Mouse (Mus musculus) lung, postnatal 4 days (tissue): Measurements from ENCODE around the gene Abraxas2.

Experiments
- DNase-seq, 2 experiments: peaks; one replicate each; pipeline ENCODE4 v3.0.0; 2021

The Abraxas2 gene

DNA sequence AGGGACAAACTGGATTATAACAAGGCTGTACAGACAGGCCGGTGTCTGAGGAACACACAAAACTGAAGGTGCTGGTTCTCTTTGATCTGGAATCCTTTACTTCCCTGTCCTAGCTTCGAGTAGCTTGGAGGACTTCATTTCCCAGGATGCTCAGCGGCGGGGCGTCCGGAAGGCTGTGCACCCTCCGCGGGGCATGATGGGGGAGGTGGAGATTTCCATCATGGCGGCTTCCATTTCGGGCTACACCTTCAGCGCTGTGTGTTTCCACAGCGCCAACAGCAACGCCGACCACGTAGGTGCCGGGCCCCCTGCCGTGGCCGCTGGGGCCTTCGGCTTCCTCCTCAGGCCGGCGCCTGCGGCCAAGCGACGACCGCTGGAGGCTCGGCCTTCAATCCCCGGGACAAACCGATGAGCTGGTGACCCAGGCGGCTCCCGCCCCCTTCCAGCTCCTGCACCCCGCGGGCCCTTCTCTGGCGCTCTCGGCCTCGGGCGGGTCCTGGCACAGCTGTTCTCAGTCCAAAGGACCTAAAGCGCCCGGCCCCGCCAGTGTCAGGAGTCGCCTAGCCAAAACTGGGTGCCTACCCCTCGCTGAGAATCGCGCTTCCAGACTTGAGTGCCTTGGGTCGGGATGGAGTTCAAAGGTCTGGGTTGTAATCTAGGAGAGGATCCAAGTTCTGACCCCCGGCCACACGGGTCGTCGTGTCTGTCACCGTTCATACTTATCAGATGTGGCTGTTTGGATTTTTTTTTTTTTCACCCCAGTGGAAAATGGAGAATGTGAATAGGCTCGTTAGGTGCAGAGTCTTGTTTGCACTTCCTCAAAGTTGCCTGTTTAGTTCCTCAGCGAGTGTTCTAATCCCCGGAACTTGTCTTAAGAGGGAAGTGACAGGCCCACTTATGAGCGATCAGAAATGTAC, at the start of gene Abraxas2:
TSS of gene Abraxas2 (plus strand) at position 184 of the 917 bp plus-strand sequence.
- DNase-seq, result peak; percentile 90 to 93

GRCm38 (mm10) chr7:132809721-132810120, 49.3 kb upstream of the Abraxas2 start:
- peak in 1 of 2 experiments; percentile 4 for DNase-seq

DNA sequence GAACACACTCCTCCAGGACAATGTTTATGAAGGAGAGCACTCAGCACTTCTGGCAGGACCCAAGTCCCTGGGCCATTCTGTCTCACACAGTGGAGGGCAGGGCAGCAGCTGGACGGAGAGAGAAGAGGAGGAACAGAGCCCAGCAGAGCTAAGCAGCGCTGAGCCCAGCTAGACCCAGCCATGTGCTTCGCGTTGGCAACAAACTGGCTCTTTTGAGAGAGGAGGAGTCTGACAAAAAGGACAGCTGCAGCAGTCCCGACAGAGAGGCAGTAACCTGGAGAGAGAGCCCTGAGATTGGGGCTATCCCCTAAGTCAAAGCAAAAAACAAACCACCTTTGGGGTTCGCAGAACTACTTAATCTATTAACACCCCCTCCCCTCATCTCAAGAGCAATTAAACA, 48.7 kb upstream of the Abraxas2 start:
- DNase-seq, result peak in 1 of 2 experiments; percentile 82

DNA sequence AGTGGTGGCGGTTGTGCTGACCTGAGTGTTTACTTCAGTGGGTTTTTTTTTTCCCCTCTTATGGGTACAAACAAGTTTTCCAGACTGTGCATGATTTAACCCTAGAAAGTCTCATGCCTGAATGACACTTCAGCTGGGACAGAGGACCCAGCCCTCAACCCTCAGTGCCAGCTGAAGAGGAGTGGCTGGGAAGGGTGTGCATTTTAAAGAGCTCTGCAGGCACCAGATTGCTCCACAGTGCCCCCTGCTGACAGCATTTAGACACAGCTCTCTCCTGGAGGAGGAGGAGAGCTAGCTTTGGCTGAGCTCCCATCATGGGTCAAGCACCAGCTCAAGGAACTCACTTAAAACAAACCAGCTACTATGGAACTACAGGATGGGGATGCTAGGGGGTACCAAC, 48.1 kb upstream of the Abraxas2 start:
- peak; percentile 91 to 95 for DNase-seq

- DNase-seq, result no peak
Observed at GRCm38 (mm10) chr7:132811716-132812618, 47.1 kb upstream of the Abraxas2 start.

DNA sequence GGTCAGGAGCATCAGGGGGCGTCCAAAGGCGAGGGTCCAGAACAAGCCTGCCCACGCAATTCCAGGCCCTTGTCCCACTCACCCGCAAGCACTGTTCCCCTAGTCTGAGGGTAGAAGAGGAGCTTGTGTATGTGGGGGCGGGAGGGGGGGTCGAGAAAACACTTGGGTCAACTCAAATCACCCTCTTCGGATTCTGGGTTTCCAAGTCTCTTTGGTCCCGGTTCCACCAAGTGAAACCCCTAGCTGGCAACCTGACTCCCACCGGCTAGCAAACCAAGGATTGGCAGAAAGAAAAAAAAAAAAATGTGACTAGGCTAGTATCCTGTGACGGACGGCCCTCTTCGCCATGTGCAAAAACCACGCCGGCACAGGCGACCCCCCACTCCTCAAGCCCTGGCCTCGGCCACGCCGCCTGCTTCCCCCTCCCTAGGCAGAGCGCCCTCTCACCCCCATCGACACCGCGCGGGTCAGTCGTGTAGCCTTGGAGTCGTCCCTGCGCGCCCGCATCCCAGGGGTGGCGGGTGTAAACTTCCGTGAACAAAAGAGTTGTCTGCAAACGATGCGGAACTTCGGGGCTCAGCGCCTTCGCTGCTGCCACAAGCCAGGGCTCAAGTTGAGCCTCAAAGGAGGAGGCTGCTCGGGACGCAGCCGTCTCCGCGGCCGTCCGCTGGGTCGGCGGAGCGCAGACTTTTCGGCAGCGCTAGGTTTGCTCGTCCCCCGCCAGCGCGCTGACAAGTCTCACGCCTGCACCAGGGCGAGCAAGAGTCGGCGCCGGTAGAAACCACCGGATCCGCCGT, 46.2 kb upstream of the Abraxas2 start:
- peak; percentile 72 to 75 for DNase-seq

- DNase-seq, result peak; percentile 84 to 90
Observed at GRCm38 (mm10) chr7:132813416-132814088, 45.5 kb upstream of the Abraxas2 start, which contains the start of gene Fam53b. TSS of gene Fam53b (minus strand) at chr7:132813886.

GRCm38 (mm10) chr7:132814089-132814450, 45.0 kb upstream of the Abraxas2 start:
- DNase-seq, result no peak

- no peak for DNase-seq
Observed at GRCm38 (mm10) chr7:132815081-132815480, 43.9 kb upstream of the Abraxas2 start.

- no peak for DNase-seq
Observed at GRCm38 (mm10) chr7:132816528-132816927, 42.5 kb upstream of the Abraxas2 start.

GRCm38 (mm10) chr7:132817056-132817455, 42.0 kb upstream of the Abraxas2 start:
- no peak for DNase-seq

- DNase-seq, result no peak
Observed at GRCm38 (mm10) chr7:132820692-132821091, 38.3 kb upstream of the Abraxas2 start.

- no peak for DNase-seq
Observed at GRCm38 (mm10) chr7:132823832-132824231, 35.2 kb upstream of the Abraxas2 start.

DNA sequence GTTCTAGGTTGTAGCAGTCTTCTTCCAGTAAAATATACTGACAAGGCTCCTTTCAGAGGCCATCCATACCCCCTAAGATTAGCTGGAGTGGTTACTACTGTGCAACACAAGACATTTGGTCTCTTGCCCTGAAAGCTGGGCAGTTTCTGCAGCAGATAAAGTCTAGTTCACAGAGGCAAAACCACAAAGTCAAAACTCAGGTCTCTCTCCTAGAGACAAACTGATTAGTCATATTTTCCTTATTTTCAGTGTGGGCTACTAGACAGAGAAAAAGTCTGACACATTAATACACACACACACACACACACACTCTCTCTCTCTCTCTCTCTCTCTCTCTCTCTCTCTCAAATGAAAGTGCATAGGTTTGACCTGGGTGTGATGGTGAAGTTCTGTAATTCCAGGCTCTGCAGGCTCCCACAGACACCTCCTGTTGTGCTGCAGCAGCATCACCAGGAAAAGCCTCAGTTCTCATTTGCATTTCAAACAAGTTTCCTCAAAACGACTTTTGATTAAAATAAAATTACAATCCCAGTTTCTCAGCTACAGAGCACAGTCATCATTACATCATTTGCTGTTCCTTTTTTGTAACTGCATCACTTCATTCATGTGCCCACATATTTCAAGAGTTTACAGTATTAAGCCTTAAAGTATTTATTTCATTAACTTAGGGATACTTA, 34.5 kb upstream of the Abraxas2 start:
- no peak for DNase-seq

DNA sequence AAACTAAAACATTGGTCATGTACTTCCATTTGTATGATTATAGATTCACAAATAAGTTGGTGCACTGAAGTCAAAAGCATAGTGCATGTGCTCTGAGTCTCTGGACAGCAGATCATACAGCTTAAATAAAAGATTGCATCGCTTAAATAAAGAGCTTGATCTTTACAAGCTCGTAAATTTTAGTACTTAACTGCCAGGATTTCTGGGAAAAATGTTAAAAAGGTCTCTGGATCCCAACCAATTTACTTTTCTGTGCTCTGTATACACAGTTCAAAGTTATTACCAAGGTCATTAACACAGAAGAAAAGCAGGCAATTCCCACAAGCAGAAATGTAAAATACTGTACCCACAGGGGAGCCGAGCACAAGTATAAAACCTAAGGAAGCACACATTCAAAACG, 28.1 kb upstream of the Abraxas2 start:
- no peak for DNase-seq

GRCm38 (mm10) chr7:132841287-132841686, 17.7 kb upstream of the Abraxas2 start:
- no peak for DNase-seq

DNA sequence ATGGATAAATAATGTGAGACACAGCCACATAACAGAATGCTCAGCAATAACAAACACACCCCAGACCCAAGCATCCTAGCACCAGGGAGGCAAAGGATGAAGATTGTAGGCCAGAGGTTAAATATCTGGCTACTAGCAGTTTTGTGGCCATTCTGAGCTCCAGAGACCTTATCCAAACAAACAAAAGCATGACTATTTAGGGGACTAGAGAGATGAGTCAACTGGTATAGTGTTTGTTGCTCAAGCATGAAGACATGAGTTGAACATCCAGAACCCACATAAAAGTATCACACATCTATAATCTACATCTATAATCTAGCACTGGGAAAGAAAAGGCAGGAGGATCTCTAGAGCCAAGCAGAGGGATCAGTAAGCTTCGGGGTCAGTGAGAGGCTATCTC, 16.6 kb upstream of the Abraxas2 start:
- no peak for DNase-seq

GRCm38 (mm10) chr7:132843152-132843551, 15.9 kb upstream of the Abraxas2 start:
- DNase-seq, result no peak

DNA sequence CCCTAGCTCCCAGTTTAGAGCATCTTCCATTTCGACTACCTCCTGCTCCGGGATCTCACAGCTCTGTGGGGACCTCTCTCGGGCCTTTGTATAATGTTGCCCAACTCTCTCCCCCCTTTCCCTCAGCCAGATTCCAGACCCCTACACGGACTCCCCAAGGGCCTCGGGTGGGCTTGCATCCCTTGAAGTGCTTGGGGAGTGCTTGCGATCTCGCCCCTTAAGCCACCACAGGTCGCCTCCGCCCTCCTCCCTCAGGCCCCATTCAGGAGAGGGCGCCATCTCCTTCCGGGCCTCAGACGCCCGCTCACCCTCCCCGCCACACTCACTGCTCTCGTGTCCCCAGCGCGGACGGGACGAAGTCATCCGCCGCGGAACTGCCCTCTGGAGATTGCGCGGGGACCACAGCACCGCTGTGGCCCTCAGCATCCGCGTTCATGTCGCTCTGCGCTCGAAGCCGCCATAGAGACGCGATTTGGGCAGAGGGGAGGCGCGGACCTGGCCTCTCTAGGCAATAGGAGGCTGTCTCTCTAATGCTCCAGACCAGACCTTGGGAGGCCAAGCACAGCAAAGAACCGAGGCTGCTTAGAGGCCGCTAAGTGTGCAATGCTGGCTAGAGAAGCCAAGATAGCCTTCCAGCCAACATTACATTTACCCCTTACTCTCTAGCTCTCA, 6.7 kb upstream of the Abraxas2 start, which contains the start of gene Eef1akmt2:
TSS of gene Eef1akmt2 (minus strand) at position 501 of the 672 bp plus-strand sequence.
- DNase-seq, result peak; percentile 87 to 89

- DNase-seq, result no peak
Observed at GRCm38 (mm10) chr7:132853361-132853760, 5.7 kb upstream of the Abraxas2 start.

- peak in 1 of 2 experiments; percentile 23 for DNase-seq
Observed at GRCm38 (mm10) chr7:132853946-132854345, 5.1 kb upstream of the Abraxas2 start.
